Mouse (Mus musculus): Measurements from ENCODE around the gene Rxra. TPM values are rescaled to one million over a fixed set of nuclear protein-coding genes. Genes with fewer than 3 reads are reported as not detected.

Gene Rxra
- total and polyA plus RNA-seq, 3 experiments, result 2.1 to 5.5 (median 2.4) TPM

GRCm38 (mm10) chr2:27809897-27810296 lies 133.7 kb downstream of the Rxra start:
- Histone ChIP-seq H3K4me2 (ENCODE audit: insufficient read depth, low read depth, poor library complexity, severe bottlenecking) (no peak overlapping the region), H3K9ac (ENCODE audit: insufficient read depth, low read depth) (no peak overlapping the region), H3K4me1 (ENCODE audit: control insufficient read depth in 1 of 2, insufficient read depth in 2 of 2) (no peaks in the 10 kb centered on the region), H3K9me3 (replicated peaks; ENCODE audit: low read length) (peaks cover 7% of the 10 kb centered on the region), H3K27me3 (replicated peaks) (peaks cover 86% of the 10 kb centered on the region), H3K27ac (ENCODE audit: insufficient read depth, low read depth) (no peak overlapping the region), H3K36me3 (replicated peaks in 1 of 2; ENCODE audit: control insufficient read depth in 1 of 2, insufficient read depth in 1 of 2, low read length in 1 of 2) (no peaks in the 10 kb centered on the region), H3K4me3 (replicated peaks in 1 of 3; ENCODE audit: low read depth in 2 of 3, low read length in 2 of 3, poor library complexity in 1 of 3) (no peak overlapping the region), H3K79me2 (replicated peaks; ENCODE audit: control insufficient read depth, extremely low read depth, insufficient read depth, poor library complexity, severe bottlenecking) (no peaks in the 10 kb centered on the region)
- no peak for TF ChIP-seq RCOR1 (conservative IDR thresholded peaks at IDR 0.05; ENCODE audit: low read depth, low read length)
- TF ChIP-seq ZMIZ1 (IDR thresholded peaks at IDR 0.05; ENCODE audit: low read depth, low read length), result no peak
- TF ChIP-seq USF1 (IDR thresholded peaks at IDR 0.05; ENCODE audit: low read depth, low read length), result no peak
- TF ChIP-seq EP300 (IDR thresholded peaks at IDR 0.05; ENCODE audit: low read length), result no peak
- no peak for TF ChIP-seq SMC3 (IDR thresholded peaks at IDR 0.05; ENCODE audit: low read depth, low read length)
- no peak for TF ChIP-seq POLR2AphosphoS2 (IDR thresholded peaks at IDR 0.05; ENCODE audit: low read depth, low read length)
- no peak for TF ChIP-seq E2F4 (IDR thresholded peaks at IDR 0.05; ENCODE audit: insufficient replicate concordance, low read depth, low read length)
- no peak for TF ChIP-seq TBP (conservative IDR thresholded peaks at IDR 0.05; ENCODE audit: low read depth, low read length)
- no peak for TF ChIP-seq KAT2A (IDR thresholded peaks at IDR 0.05; ENCODE audit: insufficient replicate concordance, low read length)
- TF ChIP-seq MEF2A (IDR thresholded peaks at IDR 0.05; ENCODE audit: borderline replicate concordance, low read depth, low read length), result no peak
- no peak for TF ChIP-seq TCF12 (IDR thresholded peaks at IDR 0.05; ENCODE audit: low read depth, low read length)
- no peak for TF ChIP-seq IRF4 (IDR thresholded peaks at IDR 0.05; ENCODE audit: low read depth, low read length)
- no peak for TF ChIP-seq SIN3A (IDR thresholded peaks at IDR 0.05; ENCODE audit: low read length)
- no peak for TF ChIP-seq MYC (IDR thresholded peaks at IDR 0.05; ENCODE audit: low read depth, low read length)
- no peak for TF ChIP-seq ZNF384 (IDR thresholded peaks at IDR 0.05; ENCODE audit: low read depth, low read length)
- dilution Hi-C loops (cut with MboI; ENCODE audit: extremely low pct_ligation_motif_present, extremely low pct_unique_long_range_greater_than_20kb, low sequenced_read_pairs) (no loop called here), in situ Hi-C loops (cut with MboI; ENCODE audit: low pct_ligation_motif_present, low pct_unique_long_range_greater_than_20kb, low sequenced_read_pairs) (no loop called here)
- no peak for DNase-seq (ENCODE audit: extremely low read depth)

Other genes starting within 250 kb of the Rxra start
- 46.6 and 48.5 TPM in 2 replicates for gene Vav2, start 249.4 kb upstream of the Rxra start, total RNA-seq (2012; rRNA removed)
- gene Vav2, start 249.4 kb upstream of the Rxra start, total RNA-seq (2014; rRNA removed), result 31.5 and 31.7 TPM in 2 replicates
- gene Vav2, start 249.4 kb upstream of the Rxra start, polyA plus RNA-seq (2012; ENCODE audit: insufficient read length, low read depth), result 46.8 and 47.3 TPM in 2 replicates
- gene Brd3os, start 234.1 kb upstream of the Rxra start, total RNA-seq (2012; rRNA removed), result 0.92 and 2.1 TPM in 2 replicates
- 0.74 and 1.2 TPM in 2 replicates for gene Brd3os, start 234.1 kb upstream of the Rxra start, total RNA-seq (2014; rRNA removed)
- 1.2 and 1.8 TPM in 2 replicates for gene Brd3os, start 234.1 kb upstream of the Rxra start, polyA plus RNA-seq (2012; ENCODE audit: insufficient read length, low read depth)
- 5.2 and 6.6 TPM in 2 replicates for gene Brd3, start 168.8 kb upstream of the Rxra start, total RNA-seq (2012; rRNA removed)
- gene Brd3, start 168.8 kb upstream of the Rxra start, total RNA-seq (2014; rRNA removed), result 2.5 TPM in 2 replicates
- 15.6 and 17.1 TPM in 2 replicates for gene Brd3, start 168.8 kb upstream of the Rxra start, polyA plus RNA-seq (2012; ENCODE audit: insufficient read length, low read depth)
- gene Wdr5, start 161.3 kb upstream of the Rxra start, total RNA-seq (2012; rRNA removed), result 33.9 and 37.2 TPM in 2 replicates
- 55.5 and 56.0 TPM in 2 replicates for gene Wdr5, start 161.3 kb upstream of the Rxra start, total RNA-seq (2014; rRNA removed)
- 54.8 and 54.9 TPM in 2 replicates for gene Wdr5, start 161.3 kb upstream of the Rxra start, polyA plus RNA-seq (2012; ENCODE audit: insufficient read length, low read depth)
- gene Col5a1, start 210.0 kb downstream of the Rxra start, total RNA-seq (2012; rRNA removed), result 0.04 TPM in 2 replicates
- gene Col5a1, start 210.0 kb downstream of the Rxra start, total RNA-seq (2014; rRNA removed), result not detected in 2 replicates
- not detected in 2 replicates for gene Col5a1, start 210.0 kb downstream of the Rxra start, polyA plus RNA-seq (2012; ENCODE audit: insufficient read length, low read depth)

Data from CH12.LX (cell line).